Comparison of ENCODE assay signal across 8 mouse cellular contexts in genomic region chr6:83831606-83832123, GRCm38 (mm10). TPM values are rescaled to one million over a fixed set of nuclear protein-coding genes. Genes with fewer than 3 reads are reported as not detected.
A peak's percentile ranks its signal among the peaks of the same experiment; 100 is the strongest.
DNase-seq lines count a peak whose midpoint lies in the region; ATAC-seq and TF ChIP-seq lines count a peak whose summit lies in the region.

TSS of gene Paip2b (minus strand) at chr6:83831741.

- no peaks in the 10 kb centered on the region for H3K9me3 ChIP-seq in erythroblast, embryonic 14.5 days (ENCODE audit: control insufficient read depth, low read length)
- no peaks in the 10 kb centered on the region for H3K9me3 ChIP-seq in heart, embryonic 11.5 days (replicated peaks; ENCODE audit: control insufficient read depth, low read length)
- no peaks in the 10 kb centered on the region for H3K9me3 ChIP-seq in kidney, embryonic 16.5 days (ENCODE audit: low read length)

- peaks cover 3% of the 10 kb centered on the region for H3K79me3 ChIP-seq in C2C12 (ENCODE audit: low read depth)

- peak; percentile 99 for ATAC-seq in heart, embryonic 11.5 days (replicated peaks; ENCODE audit: insufficient number of reproducible peaks, low FRiP score, low TSS enrichment)
- ATAC-seq in kidney, embryonic 16.5 days (ENCODE audit: low FRiP score, low TSS enrichment): peak; percentile 99

- peak within 1 kb of the TSS; percentile 86 for H3K4me2 ChIP-seq in heart, embryonic 11.5 days
- H3K4me2 ChIP-seq in kidney, embryonic 16.5 days (replicated peaks; ENCODE audit: low read depth, low read length): peak within 1 kb of the TSS; percentile 73
- H3K4me2 ChIP-seq in myocyte (ENCODE audit: low read depth): peak within 1 kb of the TSS; percentile 96

- H3K79me2 ChIP-seq in C2C12 (ENCODE audit: control insufficient read depth, insufficient read depth): peaks cover 10% of the 10 kb centered on the region
- peaks cover 3% of the 10 kb centered on the region; the same call in 1 of the 2 replicates for H3K79me2 ChIP-seq in liver, adult 2 months (ENCODE audit: control insufficient read depth, insufficient read depth, low read length)
- no peaks in the 10 kb centered on the region for H3K79me2 ChIP-seq in myocyte (ENCODE audit: control insufficient read depth, insufficient read depth)

- whole genome bisulfite sequencing in heart, embryonic 11.5 days (ENCODE audit: insufficient replicate concordance): under 1% methylated on average over 37 of the region's 37 CpGs
- WGBS in kidney, embryonic 16.5 days: under 1% methylated on average over 37 of the region's 37 CpGs
- WGBS in liver, adult 2 months: under 1% methylated on average over 37 of the region's 37 CpGs

- H3K36me3 ChIP-seq in C2C12 (ENCODE audit: control insufficient read depth, insufficient read depth) (peaks cover 4% of the 10 kb centered on the region), myocyte (ENCODE audit: control insufficient read depth, insufficient read depth) (no peaks in the 10 kb centered on the region)
- no peaks in the 10 kb centered on the region for H3K36me3 ChIP-seq in erythroblast, embryonic 14.5 days (ENCODE audit: control insufficient read depth)
- H3K36me3 ChIP-seq in heart, embryonic 11.5 days (ENCODE audit: control insufficient read depth, insufficient read depth, low read length): no peaks in the 10 kb centered on the region
- H3K36me3 ChIP-seq in kidney, embryonic 16.5 days (ENCODE audit: insufficient read depth, low read length): no peaks in the 10 kb centered on the region
- H3K36me3 ChIP-seq in liver, adult 2 months (ENCODE audit: control insufficient read depth, insufficient read depth, low read length): no peaks in the 10 kb centered on the region
- no peaks in the 10 kb centered on the region for H3K36me3 ChIP-seq in splenic B cell, adult 2 months (ENCODE audit: control insufficient read depth, insufficient read depth, low read length, poor library complexity, severe bottlenecking)

- H3ac ChIP-seq in C2C12 (ENCODE audit: control insufficient read depth, insufficient read length, low read depth) (peak within 1 kb of the TSS; percentile 89), myocyte (ENCODE audit: control insufficient read depth, insufficient read length) (peak within 1 kb of the TSS; percentile 58)

- peak within 1 kb of the TSS; percentile 84 for H3K27ac ChIP-seq in heart, embryonic 11.5 days (ENCODE audit: low read depth, low read length)
- H3K27ac ChIP-seq in kidney, embryonic 16.5 days (ENCODE audit: low read length): peak within 1 kb of the TSS; percentile 76
- peak within 1 kb of the TSS; percentile 40 for H3K27ac ChIP-seq in liver, adult 2 months (replicated peaks; ENCODE audit: insufficient read depth, low read depth, low read length)

- H3K4me1 ChIP-seq in erythroblast, embryonic 14.5 days (ENCODE audit: control insufficient read depth): peaks cover 19% of the 10 kb centered on the region
- H3K4me1 ChIP-seq in heart, embryonic 11.5 days (ENCODE audit: control insufficient read depth, insufficient read depth, low read length): peaks cover 5% of the 10 kb centered on the region; the same call in 1 of the 2 replicates
- peaks cover 15% of the 10 kb centered on the region for H3K4me1 ChIP-seq in kidney, embryonic 16.5 days (ENCODE audit: insufficient read depth, low read length)
- H3K4me1 ChIP-seq in liver, adult 2 months (ENCODE audit: control insufficient read depth, insufficient read depth, low read length): no peaks in the 10 kb centered on the region; the same call in 1 of the 2 replicates

- H3K9ac ChIP-seq in heart, embryonic 11.5 days (ENCODE audit: low read depth, low read length): peak within 1 kb of the TSS; percentile 87
- peak within 1 kb of the TSS; percentile 88 for H3K9ac ChIP-seq in kidney, embryonic 16.5 days (replicated peaks; ENCODE audit: low read length)
- H3K9ac ChIP-seq in liver, adult 2 months (ENCODE audit: low read depth, low read length): peak within 1 kb of the TSS; percentile 83

- peak; percentile 100 for DNase-seq in brain, embryonic 14.5 days (ENCODE audit: low read depth)
- peak; percentile 100 for DNase-seq in liver, adult 2 months (ENCODE audit: extremely low read depth, low read depth, low spot score)
- peak; percentile 99 for DNase-seq in splenic B cell, adult 2 months (ENCODE audit: low read depth, low spot score)

- H3K27me3 ChIP-seq in C2C12 (ENCODE audit: control insufficient read depth, insufficient read depth, insufficient read length) (no peaks in the 10 kb centered on the region), myocyte (ENCODE audit: control insufficient read depth, insufficient read depth, insufficient read length) (peaks cover 10% of the 10 kb centered on the region)
- no peaks in the 10 kb centered on the region for H3K27me3 ChIP-seq in erythroblast, embryonic 14.5 days (ENCODE audit: control insufficient read depth)
- H3K27me3 ChIP-seq in heart, embryonic 11.5 days (ENCODE audit: control insufficient read depth, insufficient read depth, low read length): no peaks in the 10 kb centered on the region
- H3K27me3 ChIP-seq in kidney, embryonic 16.5 days (ENCODE audit: insufficient read depth, low read length): no peaks in the 10 kb centered on the region
- no peaks in the 10 kb centered on the region for H3K27me3 ChIP-seq in liver, adult 2 months (ENCODE audit: control insufficient read depth, insufficient read depth, low read length)
- H3K27me3 ChIP-seq in splenic B cell, adult 2 months (ENCODE audit: control insufficient read depth, insufficient read depth, low read length, poor library complexity, severe bottlenecking): no peaks in the 10 kb centered on the region

- H3K4me3 ChIP-seq in C2C12 (ENCODE audit: insufficient read depth, poor library complexity, severe bottlenecking) (peak within 1 kb of the TSS; percentile 49), myocyte (peak within 1 kb of the TSS; percentile 43)
- peak within 1 kb of the TSS; percentile 74 for H3K4me3 ChIP-seq in erythroblast, embryonic 14.5 days (replicated peaks)
- H3K4me3 ChIP-seq in heart, embryonic 11.5 days (ENCODE audit: low read depth, low read length): peak within 1 kb of the TSS; percentile 74
- peak within 1 kb of the TSS; percentile 79 for H3K4me3 ChIP-seq in kidney, embryonic 16.5 days (ENCODE audit: low read length)
- peak within 1 kb of the TSS; percentile 70 for H3K4me3 ChIP-seq in liver, adult 2 months (ENCODE audit: insufficient read depth, low read depth, low read length)

- peak; percentile 99 for TF ChIP-seq POLR2A in brain, embryonic 14.5 days (IDR thresholded peaks at IDR 0.05; ENCODE audit: borderline replicate concordance, extremely low read depth, insufficient read depth, insufficient read length, poor library complexity, severe bottlenecking)
- TF ChIP-seq POLR2A in liver, adult 2 months (IDR thresholded peaks at IDR 0.05; ENCODE audit: extremely low read depth, insufficient read depth, low read length): peak; percentile 96
- TF ChIP-seq POLR2A in myocyte (IDR thresholded peaks at IDR 0.05; ENCODE audit: insufficient read length, low read depth): peak; percentile 100

- TF ChIP-seq CTCF in C2C12 (IDR thresholded peaks at IDR 0.05; ENCODE audit: control insufficient read depth, insufficient read depth, insufficient read length): peak; percentile 69
- TF ChIP-seq CTCF in brain, embryonic 14.5 days (IDR thresholded peaks at IDR 0.05; ENCODE audit: borderline replicate concordance, extremely low read depth, insufficient read depth, insufficient read length): no peak
- TF ChIP-seq CTCF in liver, adult 2 months (IDR thresholded peaks at IDR 0.05; ENCODE audit: low read depth, low read length): 0 out of 2 replicates have a peak, but pooled peaks have one; percentile 7

TF ChIP-seq in C2C12, 6 proteins besides CTCF, POLR2A, EP300 and RAD21:
- no peak for TF ChIP-seq MYOG (IDR thresholded peaks at IDR 0.05; ENCODE audit: control insufficient read depth, extremely low read depth, insufficient read length)
- TF ChIP-seq MAX (IDR thresholded peaks at IDR 0.05): peak; percentile 70

TF ChIP-seq in myocyte, 11 proteins besides CTCF, POLR2A, EP300 and RAD21:
- TF ChIP-seq USF1 (IDR thresholded peaks at IDR 0.05; ENCODE audit: low read depth): no peak
- peak in 2 of 3 experiments; percentile 7 to 36 for TF ChIP-seq MYOG (IDR thresholded peaks at IDR 0.05; ENCODE audit: control insufficient read depth in 1 of 3, insufficient read depth in 1 of 3, insufficient read length in 2 of 3, low read depth in 2 of 3)
- TF ChIP-seq CEBPB (IDR thresholded peaks at IDR 0.05; ENCODE audit: insufficient read depth, poor library complexity, severe bottlenecking): no peak
- TF ChIP-seq POLR2AphosphoS2 (IDR thresholded peaks at IDR 0.05; ENCODE audit: insufficient read length, low read depth): peak; percentile 100
- no peak for TF ChIP-seq TCF12 (IDR thresholded peaks at IDR 0.05; ENCODE audit: insufficient read depth, poor library complexity, severe bottlenecking)
- peak; percentile 76 for TF ChIP-seq SRF (IDR thresholded peaks at IDR 0.05; ENCODE audit: control insufficient read depth, insufficient read length, low read depth)
- no peak for TF ChIP-seq E2F4 (IDR thresholded peaks at IDR 0.05; ENCODE audit: insufficient read depth)
- peak in 1 of 3 experiments; percentile 3 for TF ChIP-seq MYOD1 (IDR thresholded peaks at IDR 0.05; ENCODE audit: control insufficient read depth in 1 of 3, insufficient read length in 2 of 3, low read depth in 2 of 3)
- peak; percentile 56 for TF ChIP-seq REST (IDR thresholded peaks at IDR 0.05; ENCODE audit: insufficient read depth, insufficient read length)
- no peak for TF ChIP-seq MAX (IDR thresholded peaks at IDR 0.05; ENCODE audit: low read depth)
- TF ChIP-seq TCF3 (IDR thresholded peaks at IDR 0.05; ENCODE audit: insufficient read length, low read depth): no peak

RNA-seq across cellular contexts. Expression of gene Paip2b, which starts in this region (rescaled TPM):
- polyA plus RNA-seq in C2C12 (2012; fragmentation: generic; extraction: Trizol) (12.6 TPM), myocyte (2012; fragmentation: generic; extraction: Trizol) (14.4 TPM)
- 49.4 and 50.8 TPM in 2 replicates for polyA plus RNA-seq in brain, embryonic 14.5 days (2012; rRNA removed)
- polyA plus RNA-seq in erythroblast, embryonic 14.5 days (2012): 0.13 and 0.42 TPM in 2 replicates
- 16.2 and 16.9 TPM in 2 replicates for polyA plus RNA-seq in heart, embryonic 11.5 days (2014; fragmentation: Nextera tagmentation; extraction: Ambion mirVana)
- polyA plus RNA-seq in kidney, embryonic 16.5 days (2015; fragmentation: Nextera tagmentation; extraction: Ambion mirVana): 17.4 and 18.1 TPM in 2 replicates
- 16.3 and 17.0 TPM in 2 replicates for total RNA-seq in liver, adult 2 months (2014; rRNA removed)
- 6.7 and 8.6 TPM in 2 replicates for polyA plus RNA-seq in liver, adult 2 months (2012; rRNA removed)

Comparison
In these comparisons a context has a peak if more than half of its experiments do, and no peak if none do; other contexts are left out.
1. Peak in every context shown above with its lines: DNase-seq, ATAC-seq, H3K4me3 ChIP-seq and H3K27ac ChIP-seq.